Mouse (Mus musculus) E14TG2a.4 (cell line): Measurements from ENCODE around the gene Chac1.

Source experiments
- CTCF ChIP-seq: conservative IDR thresholded peaks from 2 replicates; pipeline ENCODE4 v1.5.1; 2014; ENCODE audit warnings: low read length
- NANOG ChIP-seq: IDR thresholded peaks from 2 replicates; pipeline ENCODE4 v1.6.1; 2014; ENCODE audit warnings: borderline replicate concordance, low read length, mixed read lengths

GRCm38 (mm10) chr2:119325568-119326143 is 25.4 kb upstream of the Chac1 start, which contains the start of gene Dll4:
- TF ChIP-seq CTCF, result no peak
- TF ChIP-seq NANOG, result no peak
